Mouse (Mus musculus): ENCODE data around the gene Asic4. TPM values are rescaled to one million over a fixed set of nuclear protein-coding genes. Genes with fewer than 3 reads are reported as not detected.
A peak's percentile ranks its signal among the peaks of the same experiment; 100 is the strongest.

The Asic4 gene
- polyA plus RNA-seq, 1 experiment from 2014 or later = 4.9 TPM

GRCm38 (mm10) chr1:75511437-75512210, 61.4 kb downstream of the Asic4 start:
- Histone ChIP-seq H3K27me3 (ENCODE audit: control insufficient read depth, insufficient read depth, low read length) (no peaks in the 10 kb centered on the region), H3K9me3 (ENCODE audit: control insufficient read depth, low read length) (no peaks in the 10 kb centered on the region), H3K4me2 (replicated peaks) (no peak overlapping the region), H3K36me3 (replicated peaks; ENCODE audit: control insufficient read depth, insufficient read depth) (no peaks in the 10 kb centered on the region), H3K4me1 (replicated peaks; ENCODE audit: control insufficient read depth, insufficient read depth, low read length) (peaks cover 8% of the 10 kb centered on the region; the same call in 1 of the 2 replicates), H3K9ac (no peak overlapping the region), H3K4me3 (replicated peaks; ENCODE audit: low read length) (no peak overlapping the region), H3K27ac (no peak overlapping the region)
- 62% methylated on average over 4 of the region's 4 CpGs for WGBS
- no peak for DNase-seq (ENCODE audit: low spot score)
- ATAC-seq (ENCODE audit: low FRiP score) = no peak

GRCm38 (mm10) chr1:75512550-75512949, 62.3 kb downstream of the Asic4 start:
- H3K36me3 ChIP-seq (replicated peaks; ENCODE audit: control insufficient read depth, insufficient read depth) = no peaks in the 10 kb centered on the region
- ATAC-seq (ENCODE audit: low FRiP score) (no peak), DNase-seq (ENCODE audit: low spot score) (no peak)
- no peaks in the 10 kb centered on the region for H3K9me3 ChIP-seq (ENCODE audit: control insufficient read depth, low read length)
- H3K27ac ChIP-seq = no peak overlapping the region
- H3K27me3 ChIP-seq (ENCODE audit: control insufficient read depth, insufficient read depth, low read length) = no peaks in the 10 kb centered on the region
- H3K4me2 ChIP-seq (replicated peaks) = no peak overlapping the region
- no peak overlapping the region for H3K9ac ChIP-seq
- H3K4me1 ChIP-seq (replicated peaks; ENCODE audit: control insufficient read depth, insufficient read depth, low read length) = no peaks in the 10 kb centered on the region
- WGBS = 93% methylated on average over 3 of the region's 3 CpGs
- no peak overlapping the region for H3K4me3 ChIP-seq (replicated peaks; ENCODE audit: low read length)

GRCm38 (mm10) chr1:75516703-75517380, 66.6 kb downstream of the Asic4 start:
- peaks cover 5% of the 10 kb centered on the region for H3K4me1 ChIP-seq (replicated peaks; ENCODE audit: control insufficient read depth, insufficient read depth, low read length)

GRCm38 (mm10) chr1:75517984-75518383, 67.7 kb downstream of the Asic4 start:
- WGBS = 65% methylated on average over 3 of the region's 4 CpGs
- H3K4me3 ChIP-seq (replicated peaks; ENCODE audit: low read length) = no peak overlapping the region
- DNase-seq (ENCODE audit: low spot score) (no peak), ATAC-seq (ENCODE audit: low FRiP score) (no peak)
- no peaks in the 10 kb centered on the region for H3K9me3 ChIP-seq (ENCODE audit: control insufficient read depth, low read length)
- no peak overlapping the region for H3K4me2 ChIP-seq (replicated peaks)
- H3K4me1 ChIP-seq (replicated peaks; ENCODE audit: control insufficient read depth, insufficient read depth, low read length) = peaks cover 9% of the 10 kb centered on the region
- no peak overlapping the region for H3K9ac ChIP-seq
- H3K27me3 ChIP-seq (ENCODE audit: control insufficient read depth, insufficient read depth, low read length) = no peaks in the 10 kb centered on the region
- H3K36me3 ChIP-seq (replicated peaks; ENCODE audit: control insufficient read depth, insufficient read depth) = no peaks in the 10 kb centered on the region
- H3K27ac ChIP-seq = no peak overlapping the region

More at GRCm38 (mm10) chr1:75516703-75517380, 66.6 kb downstream of the Asic4 start:
- Histone ChIP-seq H3K27me3 (ENCODE audit: control insufficient read depth, insufficient read depth, low read length) (no peaks in the 10 kb centered on the region), H3K4me3 (replicated peaks; ENCODE audit: low read length) (no peak overlapping the region), H3K4me2 (replicated peaks) (no peak overlapping the region), H3K9me3 (ENCODE audit: control insufficient read depth, low read length) (no peaks in the 10 kb centered on the region), H3K27ac (no peak overlapping the region), H3K36me3 (replicated peaks; ENCODE audit: control insufficient read depth, insufficient read depth) (no peaks in the 10 kb centered on the region), H3K9ac (no peak overlapping the region)
- ATAC-seq (ENCODE audit: low FRiP score) (no peak), DNase-seq (ENCODE audit: low spot score) (no peak)
- 80% methylated on average over 15 of the region's 15 CpGs for WGBS

- DNase-seq (ENCODE audit: low spot score) (no peak), ATAC-seq (ENCODE audit: low FRiP score) (no peak)
- no peaks in the 10 kb centered on the region for H3K27me3 ChIP-seq (ENCODE audit: control insufficient read depth, insufficient read depth, low read length)
- H3K4me1 ChIP-seq (replicated peaks; ENCODE audit: control insufficient read depth, insufficient read depth, low read length) = peaks cover 9% of the 10 kb centered on the region
- H3K9me3 ChIP-seq (ENCODE audit: control insufficient read depth, low read length) = no peaks in the 10 kb centered on the region
- no peak overlapping the region for H3K27ac ChIP-seq
- H3K36me3 ChIP-seq (replicated peaks; ENCODE audit: control insufficient read depth, insufficient read depth) = no peaks in the 10 kb centered on the region
- no peak overlapping the region for H3K9ac ChIP-seq
- 95% methylated on average over 4 of the region's 4 CpGs for WGBS
- no peak overlapping the region for H3K4me2 ChIP-seq (replicated peaks)
- no peak overlapping the region for H3K4me3 ChIP-seq (replicated peaks; ENCODE audit: low read length)
Measured at GRCm38 (mm10) chr1:75518427-75518826, 68.2 kb downstream of the Asic4 start.

GRCm38 (mm10) chr1:75519576-75519975, 69.3 kb downstream of the Asic4 start:
- Histone ChIP-seq H3K9ac (no peak overlapping the region), H3K4me2 (replicated peaks) (no peak overlapping the region), H3K27ac (0 out of 2 replicates have a peak overlapping the region, but pooled peaks have one; percentile 3), H3K36me3 (replicated peaks; ENCODE audit: control insufficient read depth, insufficient read depth) (no peaks in the 10 kb centered on the region), H3K27me3 (ENCODE audit: control insufficient read depth, insufficient read depth, low read length) (no peaks in the 10 kb centered on the region), H3K4me3 (replicated peaks; ENCODE audit: low read length) (no peak overlapping the region), H3K9me3 (ENCODE audit: control insufficient read depth, low read length) (no peaks in the 10 kb centered on the region), H3K4me1 (replicated peaks; ENCODE audit: control insufficient read depth, insufficient read depth, low read length) (peaks cover 9% of the 10 kb centered on the region)
- 72% methylated on average over 5 of the region's 5 CpGs for WGBS
- ATAC-seq (ENCODE audit: low FRiP score) (no peak), DNase-seq (ENCODE audit: low spot score) (no peak)

GRCm38 (mm10) chr1:75521321-75522031, 71.2 kb downstream of the Asic4 start, which contains the start of gene Stk11ip:
Stk11ip (plus strand) TSS chr1:75521529.
- peak within 1 kb of the TSS; percentile 49 for H3K4me3 ChIP-seq (replicated peaks; ENCODE audit: low read length)
- WGBS = under 1% methylated on average over 46 of the region's 46 CpGs
- no peaks in the 10 kb centered on the region for H3K9me3 ChIP-seq (ENCODE audit: control insufficient read depth, low read length)
- peaks cover 9% of the 10 kb centered on the region for H3K4me1 ChIP-seq (replicated peaks; ENCODE audit: control insufficient read depth, insufficient read depth, low read length)
- H3K27me3 ChIP-seq (ENCODE audit: control insufficient read depth, insufficient read depth, low read length) = no peaks in the 10 kb centered on the region
- peak within 1 kb of the TSS; percentile 35 for H3K9ac ChIP-seq
- DNase-seq (ENCODE audit: low spot score) (peak; percentile 92), ATAC-seq (ENCODE audit: low FRiP score) (peak; percentile 94)
- H3K4me2 ChIP-seq (replicated peaks) = peak within 1 kb of the TSS; percentile 62
- H3K36me3 ChIP-seq (replicated peaks; ENCODE audit: control insufficient read depth, insufficient read depth) = peaks cover 12% of the 10 kb centered on the region
- peak within 1 kb of the TSS; percentile 90 for H3K27ac ChIP-seq

All from hindbrain, embryonic 14.5 days (tissue).